Mouse (Mus musculus) small intestine, adult 2 months (tissue): Measurements from ENCODE around the gene Parp9. TPM values are rescaled to one million over a fixed set of nuclear protein-coding genes. Genes with fewer than 3 reads are reported as not detected.
A peak's percentile ranks its signal among the peaks of the same experiment; 100 is the strongest.

ENCODE experiments used
- H3K27ac ChIP-seq: fragments of 200-500 bp; 2 replicates; pipeline ENCODE4 v1.5.1; 2012; ENCODE audit warnings: low read depth, low read length, control low read depth, inconsistent platforms; ENCODE audit not compliant: insufficient read depth
- H3K27me3 ChIP-seq: fragments of 200-500 bp; 2 replicates; pipeline ENCODE4 v1.6.1; 2012; ENCODE audit warnings: mild to moderate bottlenecking, moderate library complexity, low read length, inconsistent platforms; ENCODE audit not compliant: control insufficient read depth, insufficient read depth
- H3K36me3 ChIP-seq: fragments of 200-500 bp; 2 replicates; pipeline ENCODE4 v1.6.1; 2012; ENCODE audit warnings: mild to moderate bottlenecking, low read length, control low read depth, inconsistent platforms; ENCODE audit not compliant: control insufficient read depth, insufficient read depth
- H3K4me1 ChIP-seq: fragments of 200-500 bp; 2 replicates; pipeline ENCODE4 v1.6.1; 2012; ENCODE audit warnings: low read length, inconsistent platforms, mixed read lengths; ENCODE audit not compliant: control insufficient read depth, insufficient read depth, insufficient read length
- H3K4me3 ChIP-seq: fragments of 200-500 bp; 2 replicates; pipeline ENCODE4 v1.5.1; 2012; ENCODE audit warnings: low read depth, mild to moderate bottlenecking, control low read depth, inconsistent platforms, low read length, moderate library complexity
- CTCF ChIP-seq: fragments of 200-500 bp; IDR thresholded peaks from 2 replicates; pipeline ENCODE4 v1.5.1; 2012; ENCODE audit warnings: low read depth, mild to moderate bottlenecking, control low read depth, inconsistent platforms, low read length, moderate library complexity, mixed read lengths; ENCODE audit not compliant: insufficient replicate concordance, insufficient read length; ENCODE audit errors: extremely low read depth
- POLR2A ChIP-seq: fragments of 200-500 bp; IDR thresholded peaks from 2 replicates; pipeline ENCODE4 v1.6.1; 2012; ENCODE audit warnings: low read depth, mild to moderate bottlenecking, control low read depth, inconsistent platforms, low read length, moderate library complexity
- WGBS: fragments of 180-500 bp; shearing (Covaris S2); methylation state at CpG from one replicate; pipeline ENCODE4 v1.1.7; 2018; 5-methylcytosine and 5-hydroxymethylcytosine counted together
- polyA plus RNA-seq: library from polyadenylated mRNA; depleted of rRNA; stranded (reverse); fragments of >200 nt; gene quantifications from 2 replicates; pipeline ENCODE4 v1.2.3, GENCODE M21; 2012

The Parp9 gene
- polyA plus RNA-seq, 1 experiment = 7.6 TPM

DNA sequence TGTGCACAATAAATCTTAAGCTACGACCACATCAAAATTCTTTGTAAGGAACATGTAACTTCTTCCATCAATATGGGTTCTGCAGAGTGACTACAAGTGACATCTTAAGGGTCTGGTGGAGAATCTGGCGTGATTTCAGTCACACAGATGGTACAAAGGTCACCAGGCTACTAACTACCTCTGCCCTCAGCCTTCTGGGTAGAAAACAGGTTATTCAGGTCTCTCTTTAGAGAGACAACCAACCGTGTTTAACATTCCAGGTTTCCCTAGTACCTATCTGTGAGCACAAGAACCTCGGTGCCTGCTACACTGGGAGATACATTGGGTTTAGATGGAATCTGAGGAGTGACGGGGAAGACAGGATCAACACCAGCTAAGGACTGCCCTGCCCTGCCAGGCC, 24.0 kb upstream of the Parp9 start:
- Histone ChIP-seq H3K4me1 (peaks cover 22% of the 10 kb centered on the region; the same call in 1 of the 2 replicates), H3K27me3 (no peaks in the 10 kb centered on the region), H3K4me3 (no peak overlapping the region), H3K27ac (no peak overlapping the region), H3K36me3 (no peaks in the 10 kb centered on the region)
- TF ChIP-seq CTCF (no peak), POLR2A (no peak)
- WGBS = 28% methylated on average over 5 of the region's 5 CpGs

DNA sequence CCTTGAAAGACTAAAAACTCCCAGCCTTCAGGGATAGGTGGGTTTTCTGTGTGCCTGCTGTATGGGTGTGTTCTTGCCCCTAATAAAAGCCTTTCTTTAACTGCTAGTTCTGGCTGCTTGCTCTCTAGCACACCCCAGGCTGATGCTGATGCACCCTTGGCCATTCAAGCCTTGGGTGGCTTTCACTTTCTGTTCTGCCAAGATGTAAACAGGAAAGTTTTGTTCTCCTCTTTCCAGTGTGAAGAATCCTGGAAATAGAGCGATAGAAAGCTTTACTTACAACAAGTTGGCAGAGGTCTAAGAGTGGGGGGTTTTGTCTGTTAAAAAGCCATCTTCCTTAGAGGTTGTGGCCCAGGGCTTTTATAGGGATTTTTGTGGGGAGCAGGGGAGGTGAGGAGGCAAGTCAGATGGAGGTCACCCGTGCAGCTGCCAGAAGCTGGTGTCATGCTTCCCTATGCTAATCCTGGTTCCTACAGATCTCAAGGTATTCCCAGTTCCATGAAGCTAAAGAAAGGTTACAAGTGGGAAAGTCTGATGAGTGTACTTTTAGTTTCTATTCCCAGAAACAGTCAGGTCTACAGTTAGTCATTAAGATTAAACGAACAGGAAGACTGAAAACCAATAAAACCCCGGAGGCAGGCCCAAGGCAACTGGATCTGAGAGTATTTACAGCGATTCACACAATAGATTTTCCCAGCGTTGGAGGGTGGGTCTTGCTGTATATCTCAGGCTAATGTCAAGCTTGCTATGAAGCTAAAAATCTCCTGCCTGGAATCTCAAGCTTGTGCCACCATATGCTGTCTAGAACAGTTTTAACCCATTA, 19.3 kb upstream of the Parp9 start:
- H3K4me3 ChIP-seq = peak overlapping the region; percentile 42
- peaks cover 18% of the 10 kb centered on the region; the same call in 1 of the 2 replicates for H3K4me1 ChIP-seq
- no peaks in the 10 kb centered on the region for H3K36me3 ChIP-seq
- TF ChIP-seq POLR2A (no peak), CTCF (no peak)
- no peaks in the 10 kb centered on the region for H3K27me3 ChIP-seq
- H3K27ac ChIP-seq = peak overlapping the region; percentile 100
- WGBS = 14% methylated on average over 6 of the region's 6 CpGs

DNA sequence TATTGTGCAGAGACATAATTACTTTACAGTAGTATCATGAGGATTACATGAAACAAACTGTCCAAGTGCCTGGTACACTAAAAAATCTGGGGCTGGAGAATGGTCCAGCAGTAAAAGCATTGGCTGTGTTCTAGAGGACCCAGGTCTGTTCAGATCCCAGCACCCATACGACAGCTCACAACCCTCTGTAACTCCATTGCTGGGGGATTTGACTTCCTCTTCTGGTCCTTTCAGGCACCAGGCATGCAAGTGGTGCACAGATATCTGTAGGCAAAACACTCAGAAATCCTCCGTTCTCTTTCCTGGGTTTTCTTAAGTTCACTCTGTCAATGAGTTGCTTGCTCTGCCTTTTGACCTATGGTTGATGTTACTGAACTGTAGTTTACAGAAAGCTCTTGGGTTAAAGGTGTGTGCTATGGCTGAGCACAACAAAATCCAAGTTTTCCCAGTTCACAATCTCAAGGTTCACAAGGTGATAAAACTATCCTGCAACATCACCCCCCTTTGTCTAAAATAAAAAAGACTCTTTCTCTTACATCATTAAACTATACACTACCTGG, 16.5 kb upstream of the Parp9 start:
- H3K27me3 ChIP-seq = no peaks in the 10 kb centered on the region
- TF ChIP-seq CTCF (no peak), POLR2A (no peak)
- H3K4me3 ChIP-seq = no peak overlapping the region
- 65% methylated on average over 2 of the region's 2 CpGs for WGBS
- H3K4me1 ChIP-seq = peaks cover 13% of the 10 kb centered on the region; the same call in 1 of the 2 replicates
- H3K27ac ChIP-seq = 0 out of 2 replicates have a peak overlapping the region, but pooled peaks have one; percentile 6
- H3K36me3 ChIP-seq = peaks cover 4% of the 10 kb centered on the region

DNA sequence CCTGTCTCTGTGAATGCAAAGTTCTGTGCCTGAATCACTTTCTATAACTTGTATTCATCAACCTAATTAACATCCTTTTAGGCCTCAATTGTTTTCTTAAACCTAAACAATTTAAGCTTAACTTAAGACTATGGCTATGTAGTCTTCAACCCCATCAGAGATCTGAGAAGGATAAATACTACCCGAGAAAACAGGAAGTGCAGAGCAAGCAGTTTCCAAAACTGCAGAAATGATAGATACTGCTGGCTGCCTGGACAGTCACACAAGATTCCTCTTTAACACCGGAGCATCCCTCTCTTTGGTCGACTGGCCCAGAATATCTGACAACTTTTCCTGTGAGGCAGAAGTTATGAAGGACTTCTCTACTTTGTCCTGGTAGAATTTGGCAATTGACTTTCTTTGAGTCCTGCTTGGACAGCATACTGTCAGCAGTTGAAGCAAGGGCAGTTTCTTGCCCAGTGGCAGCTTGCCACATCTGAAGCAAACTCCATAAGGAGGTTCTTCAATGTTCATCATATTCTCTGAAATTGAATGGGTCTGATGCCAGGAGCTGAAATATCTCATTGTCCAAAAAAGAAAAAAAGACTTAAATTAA, 15.9 kb upstream of the Parp9 start:
- Histone ChIP-seq H3K27me3 (no peaks in the 10 kb centered on the region), H3K4me3 (no peak overlapping the region)
- WGBS = 60% methylated on average over 3 of the region's 3 CpGs

DNA sequence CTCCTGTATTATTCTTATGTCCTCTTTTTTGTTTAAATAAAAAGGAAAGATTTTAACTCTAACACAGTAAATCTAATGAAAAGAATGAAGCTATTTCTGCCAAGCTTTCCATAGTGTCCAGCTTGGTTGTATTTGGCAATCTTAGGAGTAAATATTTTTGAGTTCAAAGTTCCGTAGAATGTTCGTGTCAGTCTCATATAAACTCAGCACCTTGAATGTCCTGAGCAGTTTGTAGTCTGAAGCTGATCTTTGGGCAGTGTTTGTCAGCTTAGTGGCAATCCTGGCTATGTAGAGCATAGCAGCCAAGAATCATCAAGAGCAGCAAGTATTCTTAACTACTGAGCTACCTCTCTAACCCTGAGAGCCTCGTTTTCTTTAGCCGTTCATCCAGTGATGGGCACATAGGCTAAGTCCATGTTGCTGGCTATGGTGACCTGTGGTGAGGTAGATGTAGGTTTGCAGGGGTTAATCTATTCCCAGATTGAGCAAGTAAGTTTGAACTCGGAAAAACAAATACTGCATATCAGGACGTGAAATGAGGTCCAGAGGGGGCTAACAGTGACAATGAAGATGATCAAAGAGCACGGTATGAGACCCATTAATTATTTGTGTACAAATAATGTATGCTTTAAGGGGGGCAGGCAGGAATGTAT, 14.6 kb upstream of the Parp9 start:
- TF ChIP-seq POLR2A (no peak), CTCF (no peak)
- no peaks in the 10 kb centered on the region for H3K27me3 ChIP-seq
- no peak overlapping the region for H3K27ac ChIP-seq
- peaks cover 19% of the 10 kb centered on the region for H3K36me3 ChIP-seq
- WGBS = 64% methylated on average over 7 of the region's 7 CpGs
- H3K4me1 ChIP-seq = peaks cover 6% of the 10 kb centered on the region; the same call in 1 of the 2 replicates
- no peak overlapping the region for H3K4me3 ChIP-seq

More for the DNA sequence above, 15.9 kb upstream of the Parp9 start:
- Histone ChIP-seq H3K27ac (no peak overlapping the region; the same call in 1 of the 2 replicates), H3K4me1 (peaks cover 13% of the 10 kb centered on the region; the same call in 1 of the 2 replicates), H3K36me3 (peaks cover 8% of the 10 kb centered on the region)
- TF ChIP-seq POLR2A (no peak), CTCF (no peak)

DNA sequence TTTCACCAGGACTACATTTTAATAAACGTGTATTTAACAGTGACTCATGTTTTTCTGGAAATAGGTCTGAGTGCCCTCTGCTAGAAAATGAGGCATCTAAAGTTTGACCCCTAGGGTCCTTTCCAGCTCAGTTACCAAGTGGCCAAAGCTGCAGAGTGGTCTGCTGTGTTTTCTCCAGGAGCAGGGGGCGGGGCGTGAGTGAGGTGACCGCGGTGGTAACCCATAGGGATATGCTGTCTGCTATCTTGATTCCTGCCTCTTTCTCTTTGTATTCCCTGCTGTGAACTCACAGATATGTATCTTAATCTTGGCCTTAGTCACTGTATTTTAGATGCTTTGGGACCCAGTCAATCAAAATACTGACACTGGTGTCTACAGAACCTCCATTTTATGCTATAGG, 13.9 kb upstream of the Parp9 start:
- H3K27ac ChIP-seq = no peak overlapping the region
- no peaks in the 10 kb centered on the region for H3K27me3 ChIP-seq
- H3K4me3 ChIP-seq = no peak overlapping the region
- whole genome bisulfite sequencing = 79% methylated on average over 5 of the region's 5 CpGs
- TF ChIP-seq POLR2A = no peak
- TF ChIP-seq CTCF = no peak
- H3K4me1 ChIP-seq = peaks cover under 1% of the 10 kb centered on the region; the same call in 1 of the 2 replicates
- peaks cover 26% of the 10 kb centered on the region for H3K36me3 ChIP-seq
